Mouse (Mus musculus): ENCODE measurements around the gene Nphp3.

The Nphp3 gene

GRCm38 (mm10) chr9:104064571-104064970 lies 62.2 kb downstream of the Nphp3 start:
- DNase-seq, result no peak

- DNase-seq, result no peak
These were observed 67.9 kb downstream of the Nphp3 start for GRCm38 (mm10) chr9:104070241-104070640.

GRCm38 (mm10) chr9:104070863-104071604 lies 68.7 kb downstream of the Nphp3 start:
- no peak for DNase-seq

GRCm38 (mm10) chr9:104075808-104076207 lies 73.5 kb downstream of the Nphp3 start:
- DNase-seq, result no peak

- DNase-seq, result no peak
These were observed 76.4 kb downstream of the Nphp3 start for GRCm38 (mm10) chr9:104078780-104079179.

GRCm38 (mm10) chr9:104079379-104079778 lies 77.0 kb downstream of the Nphp3 start:
- DNase-seq, result no peak

- no peak for DNase-seq
These were observed 77.7 kb downstream of the Nphp3 start for GRCm38 (mm10) chr9:104080038-104080437.

GRCm38 (mm10) chr9:104085730-104086429 lies 83.5 kb downstream of the Nphp3 start:
- DNase-seq, result no peak

GRCm38 (mm10) chr9:104088555-104088954 lies 86.2 kb downstream of the Nphp3 start:
- DNase-seq, result no peak

GRCm38 (mm10) chr9:104092945-104093344 lies 90.6 kb downstream of the Nphp3 start:
- no peak for DNase-seq

Measured in layer of hippocampus, adult 9-11 months (tissue).